Mouse (Mus musculus): Measurements from ENCODE around the gene Nlrc5.

DNA sequence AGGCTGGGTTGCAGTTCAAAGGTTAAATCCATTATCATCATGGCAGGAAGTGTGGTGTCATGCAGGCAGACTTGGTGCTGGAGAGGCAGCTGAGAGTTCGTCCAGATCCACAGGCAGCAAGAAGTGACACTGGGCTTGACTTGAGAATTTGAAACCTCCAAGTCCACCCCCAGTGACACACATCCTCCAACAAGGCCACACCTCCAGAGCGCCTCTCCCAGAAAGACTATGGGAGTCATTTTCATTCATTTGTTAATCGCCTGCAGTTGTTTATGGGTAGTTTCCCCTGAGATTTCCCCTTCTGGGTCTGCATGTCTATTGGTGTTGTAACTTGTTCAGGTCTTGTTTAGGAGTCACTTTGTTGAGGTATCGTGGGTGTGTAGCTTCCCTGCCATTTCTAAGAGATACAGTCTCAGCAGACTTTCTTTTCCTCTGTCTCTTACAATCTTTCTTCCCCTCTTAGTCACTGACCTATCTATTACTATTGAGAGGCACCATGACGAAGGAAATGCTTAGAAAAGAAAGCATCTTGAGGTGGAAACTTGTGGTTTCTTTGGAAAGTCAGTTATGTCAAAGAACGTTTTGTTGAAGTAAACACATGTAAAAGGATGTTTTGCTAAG, 19.8 kb downstream of the Nlrc5 start:
- TF ChIP-seq POLR2A (IDR thresholded peaks at IDR 0.05; ENCODE audit: low read depth, low read length) (no peak), CTCF (IDR thresholded peaks at IDR 0.05; ENCODE audit: extremely low read depth, insufficient read length, insufficient replicate concordance, low read depth, low read length) (no peak)

Measured in small intestine, adult 2 months (tissue).